Mouse (Mus musculus): ENCODE measurements around the gene Kpna1. TPM values are rescaled to one million over a fixed set of nuclear protein-coding genes. Genes with fewer than 3 reads are reported as not detected.

Kpna1 gene
- polyA plus RNA-seq, 1 experiment from 2014 or later: 72.7 TPM

GRCm38 (mm10) chr16:36074772-36075171 lies 96.2 kb downstream of the Kpna1 start:
- Histone ChIP-seq H3K27ac (replicated peaks) (no peak overlapping the region), H3K36me3 (no peaks in the 10 kb centered on the region), H3K4me1 (replicated peaks) (peaks cover 15% of the 10 kb centered on the region), H3K4me3 (no peak overlapping the region), H3K4me2 (no peak overlapping the region), H3K9ac (no peak overlapping the region), H3K27me3 (no peaks in the 10 kb centered on the region), H3K9me3 (no peaks in the 10 kb centered on the region)
- WGBS: 95% methylated on average over 3 of the region's 3 CpGs
- no peak for ATAC-seq (ENCODE audit: low read depth)

- Histone ChIP-seq H3K27me3 (no peaks in the 10 kb centered on the region), H3K4me1 (replicated peaks) (no peaks in the 10 kb centered on the region), H3K4me3 (no peak overlapping the region), H3K36me3 (peaks cover 12% of the 10 kb centered on the region; the same call in 1 of the 2 replicates), H3K9ac (no peak overlapping the region), H3K4me2 (no peak overlapping the region), H3K27ac (replicated peaks) (no peak overlapping the region), H3K9me3 (no peaks in the 10 kb centered on the region)
- no peak for ATAC-seq (ENCODE audit: low read depth)
- WGBS: 96% methylated on average over 3 of the region's 3 CpGs
Measured at GRCm38 (mm10) chr16:36079916-36080315, 101.4 kb downstream of the Kpna1 start.

Other genes with a start within 250 kb of the Kpna1 start
- gene Dirc2, start 209.4 kb upstream of the Kpna1 start, polyA plus RNA-seq (2015; fragmentation: Nextera tagmentation; extraction: Ambion mirVana): 30.6 and 33.7 TPM in 2 replicates
- 18.2 and 18.3 TPM in 2 replicates for gene Hspbap1, start 208.4 kb upstream of the Kpna1 start, polyA plus RNA-seq (2015; fragmentation: Nextera tagmentation; extraction: Ambion mirVana)
- gene Parp14, start 107.2 kb upstream of the Kpna1 start, polyA plus RNA-seq (2015; fragmentation: Nextera tagmentation; extraction: Ambion mirVana): 0.38 and 0.44 TPM in 2 replicates
- 2.3 and 2.4 TPM in 2 replicates for gene Parp9, start 40.3 kb upstream of the Kpna1 start, polyA plus RNA-seq (2015; fragmentation: Nextera tagmentation; extraction: Ambion mirVana)
- 1.2 and 1.4 TPM in 2 replicates for gene Dtx3l, start 39.6 kb upstream of the Kpna1 start, polyA plus RNA-seq (2015; fragmentation: Nextera tagmentation; extraction: Ambion mirVana)
- 12.6 and 14.4 TPM in 2 replicates for gene Wdr5b, start 62.4 kb downstream of the Kpna1 start, polyA plus RNA-seq (2015; fragmentation: Nextera tagmentation; extraction: Ambion mirVana)
- gene Fam162a, start 92.8 kb downstream of the Kpna1 start, polyA plus RNA-seq (2015; fragmentation: Nextera tagmentation; extraction: Ambion mirVana): 166 and 181 TPM in 2 replicates
- gene Ccdc58, start 92.9 kb downstream of the Kpna1 start, polyA plus RNA-seq (2015; fragmentation: Nextera tagmentation; extraction: Ambion mirVana): 41.7 and 46.5 TPM in 2 replicates
- gene Csta1, start 152.5 kb downstream of the Kpna1 start, polyA plus RNA-seq (2015; fragmentation: Nextera tagmentation; extraction: Ambion mirVana): not detected in 2 replicates
- 0.85 and 0.92 TPM in 2 replicates for gene Stfa2l1, start 178.1 kb downstream of the Kpna1 start, polyA plus RNA-seq (2015; fragmentation: Nextera tagmentation; extraction: Ambion mirVana)
- gene Gm5483, start 205.5 kb downstream of the Kpna1 start, polyA plus RNA-seq (2015; fragmentation: Nextera tagmentation; extraction: Ambion mirVana): 1.5 and 1.7 TPM in 2 replicates
- gene Gm5416, start 231.7 kb downstream of the Kpna1 start, polyA plus RNA-seq (2015; fragmentation: Nextera tagmentation; extraction: Ambion mirVana): not detected in 2 replicates
- 0.96 TPM in 1 of 2 replicates, not detected in the other for gene 2010005H15Rik, start 242.7 kb downstream of the Kpna1 start, polyA plus RNA-seq (2015; fragmentation: Nextera tagmentation; extraction: Ambion mirVana)

Data from neural tube, embryonic 13.5 days (tissue).